Mouse (Mus musculus) embryonic facial prominence, embryonic 11.5 days (tissue): ENCODE results near the gene Ltbp3. TPM values are rescaled to one million over a fixed set of nuclear protein-coding genes. Genes with fewer than 3 reads are reported as not detected.
A peak's percentile ranks its signal among the peaks of the same experiment; 100 is the strongest.

Experiments
- ATAC-seq: fragments of 200-750 bp; cut with Nextera tagmentation; replicated peaks from 2 replicates; pipeline ENCODE4 v1.8.0; 2017; ENCODE audit warnings: low read depth; ENCODE audit not compliant: insufficient number of reproducible peaks, low FRiP score, low TSS enrichment
- DNase-seq: peaks from one replicate; pipeline ENCODE4 v3.0.0-alpha.2; 2015; ENCODE audit warnings: low spot score
- H3K27ac ChIP-seq: fragments of 300-500 bp; sonication (generic); replicated peaks from 2 replicates; pipeline ENCODE4 v1.5.1; 2014; ENCODE audit warnings: mild to moderate bottlenecking, low read depth, low read length, control low read depth
- H3K27me3 ChIP-seq: fragments of 300-500 bp; sonication (generic); 2 replicates; pipeline ENCODE4 v1.6.1; 2014; ENCODE audit warnings: mild to moderate bottlenecking, low read length, moderate library complexity, mixed read lengths; ENCODE audit not compliant: control insufficient read depth, insufficient read depth
- H3K36me3 ChIP-seq: fragments of 300-500 bp; sonication (generic); replicated peaks from 2 replicates; pipeline ENCODE4 v1.6.1; 2014; ENCODE audit warnings: low read depth, mild to moderate bottlenecking, low read length, moderate library complexity, mixed read lengths; ENCODE audit not compliant: control insufficient read depth, insufficient read depth
- H3K4me1 ChIP-seq: fragments of 300-500 bp; sonication (generic); 2 replicates; pipeline ENCODE4 v1.6.1; 2014; ENCODE audit warnings: low read length, mixed read lengths; ENCODE audit not compliant: control insufficient read depth, insufficient read depth
- H3K4me2 ChIP-seq: fragments of 300-500 bp; sonication (generic); 2 replicates; pipeline ENCODE4 v1.6.1; 2014; ENCODE audit warnings: low read depth, mild to moderate bottlenecking, control low read depth, low read length, moderate library complexity
- H3K4me3 ChIP-seq: fragments of 300-500 bp; sonication (generic); 2 replicates; pipeline ENCODE4 v1.5.1; 2014; ENCODE audit warnings: low read depth, low read length, control low read depth
- H3K9ac ChIP-seq: fragments of 300-500 bp; sonication (generic); replicated peaks from 2 replicates; pipeline ENCODE4 v1.6.1; 2014; ENCODE audit warnings: mild to moderate bottlenecking, control low read depth, low read length
- H3K9me3 ChIP-seq: fragments of 300-500 bp; sonication (generic); replicated peaks from 2 replicates; pipeline ENCODE4 v1.6.1; 2016; ENCODE audit warnings: mild to moderate bottlenecking, low read length, inconsistent platforms, mixed read lengths; ENCODE audit not compliant: control insufficient read depth
- WGBS: fragments of 180-500 bp; shearing (Covaris S2); extraction: QIAGEN DNeasy Blood & Tissue Kit; methylation state at CpG from one replicate; pipeline ENCODE4 v1.1.7; 2014; 5-methylcytosine and 5-hydroxymethylcytosine counted together
- polyA plus RNA-seq: library from polyadenylated mRNA; unstranded; fragments of >200 nt; fragmentation: Nextera tagmentation; extraction: Ambion mirVana; gene quantifications from 2 replicates; pipeline ENCODE4 v1.2.1, GENCODE M21; 2014

Ltbp3 gene
- polyA plus RNA-seq, 1 experiment from 2014 or later: 5.9 TPM

DNA sequence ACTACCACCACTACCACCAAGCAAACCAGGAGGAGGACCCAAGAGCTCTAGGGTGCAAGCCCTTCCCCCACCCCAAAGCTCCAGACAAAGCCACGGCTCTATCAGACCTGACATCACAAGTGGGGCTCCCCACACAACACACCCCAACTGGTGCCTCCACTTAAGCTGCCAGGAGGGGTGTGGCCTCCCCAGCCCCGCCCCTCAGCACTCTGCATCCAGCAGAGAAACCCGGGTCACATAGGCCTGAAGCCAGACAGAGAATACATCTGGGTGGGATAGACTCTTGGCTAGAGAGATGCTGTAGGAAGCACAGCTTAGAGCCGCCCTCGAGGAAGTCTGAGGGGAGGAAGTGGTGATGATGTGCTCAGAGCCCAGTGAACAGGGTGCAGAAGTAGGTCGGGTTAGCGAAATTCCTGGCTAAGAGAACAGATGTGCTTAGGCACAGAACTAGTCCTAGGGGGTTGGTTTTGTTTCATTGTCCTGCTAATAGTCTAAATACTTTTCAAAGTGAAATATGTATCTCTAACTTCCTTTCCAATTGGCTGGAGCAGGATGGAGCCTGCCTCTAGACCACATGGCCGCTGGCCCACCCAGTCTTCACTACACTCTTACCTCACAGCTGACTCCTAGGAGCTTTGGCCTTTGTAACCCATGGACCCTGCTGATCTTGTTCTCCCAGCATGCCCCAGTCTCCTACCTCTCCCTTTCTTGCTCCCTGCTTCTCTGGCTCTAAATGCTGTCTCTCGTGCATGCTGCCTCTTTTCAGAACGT, 35.7 kb upstream of the Ltbp3 start:
- Histone ChIP-seq H3K27me3 (no peaks in the 10 kb centered on the region), H3K4me3 (no peak overlapping the region), H3K9ac (no peak overlapping the region), H3K4me1 (no peaks in the 10 kb centered on the region; the same call in 1 of the 2 replicates), H3K9me3 (no peaks in the 10 kb centered on the region), H3K4me2 (no peak overlapping the region), H3K36me3 (peaks cover 22% of the 10 kb centered on the region), H3K27ac (no peak overlapping the region)
- no peak for DNase-seq
- peak; percentile 49; the same call in 1 of the 2 replicates for ATAC-seq
- WGBS: 42% methylated on average over 10 of the region's 10 CpGs

DNA sequence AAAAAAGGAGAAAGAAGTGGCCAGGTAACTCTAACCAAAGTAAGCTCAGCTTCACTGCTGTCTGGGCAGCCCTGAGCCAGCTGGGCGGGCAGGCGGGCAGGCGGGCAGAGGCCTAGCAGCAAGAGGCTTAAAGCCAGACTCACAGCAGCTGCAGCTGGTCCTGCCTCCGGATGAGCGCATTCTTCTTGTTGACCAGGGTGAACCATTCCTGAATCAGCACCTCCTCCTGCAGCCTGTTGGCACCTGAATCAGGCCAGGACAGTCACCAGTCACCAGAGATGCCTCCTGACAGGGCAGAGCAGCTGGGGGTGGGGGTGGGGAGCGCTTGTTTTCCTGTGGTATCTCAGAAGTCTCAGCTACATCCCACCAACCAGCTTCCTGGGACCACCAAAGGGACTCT, 30.6 kb upstream of the Ltbp3 start:
- H3K36me3 ChIP-seq: no peaks in the 10 kb centered on the region; the same call in none of the 2 replicates
- no peaks in the 10 kb centered on the region for H3K9me3 ChIP-seq
- H3K9ac ChIP-seq: no peak overlapping the region
- no peaks in the 10 kb centered on the region; the same call in 1 of the 2 replicates for H3K4me1 ChIP-seq
- no peak overlapping the region for H3K27ac ChIP-seq
- 95% methylated on average over 6 of the region's 6 CpGs for WGBS
- no peak for ATAC-seq
- H3K4me2 ChIP-seq: no peak overlapping the region
- DNase-seq: no peak
- H3K27me3 ChIP-seq: no peaks in the 10 kb centered on the region
- no peak overlapping the region for H3K4me3 ChIP-seq

DNA sequence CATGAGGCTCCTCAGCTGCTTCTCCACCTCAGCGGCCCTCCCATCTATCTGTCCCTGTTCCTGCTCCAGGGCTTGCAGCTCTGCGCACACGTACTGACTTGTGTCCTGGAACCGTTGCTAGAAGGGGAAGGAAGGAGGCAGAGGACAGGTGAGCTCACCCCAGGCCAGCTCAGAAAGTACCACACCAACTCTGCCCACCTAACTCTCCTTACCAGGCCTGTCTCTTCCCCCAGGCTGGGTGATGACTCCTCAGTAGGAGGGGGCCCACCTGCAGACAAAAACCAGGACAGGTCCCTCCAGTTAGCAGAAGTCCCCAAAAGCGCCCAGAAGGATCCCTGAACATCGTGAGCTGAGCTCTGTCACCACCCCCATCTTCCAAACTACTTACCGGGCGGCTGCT, 30.1 kb upstream of the Ltbp3 start:
- no peaks in the 10 kb centered on the region; the same call in none of the 2 replicates for H3K36me3 ChIP-seq
- H3K9ac ChIP-seq: no peak overlapping the region
- 78% methylated on average over 8 of the region's 8 CpGs for WGBS

DNA sequence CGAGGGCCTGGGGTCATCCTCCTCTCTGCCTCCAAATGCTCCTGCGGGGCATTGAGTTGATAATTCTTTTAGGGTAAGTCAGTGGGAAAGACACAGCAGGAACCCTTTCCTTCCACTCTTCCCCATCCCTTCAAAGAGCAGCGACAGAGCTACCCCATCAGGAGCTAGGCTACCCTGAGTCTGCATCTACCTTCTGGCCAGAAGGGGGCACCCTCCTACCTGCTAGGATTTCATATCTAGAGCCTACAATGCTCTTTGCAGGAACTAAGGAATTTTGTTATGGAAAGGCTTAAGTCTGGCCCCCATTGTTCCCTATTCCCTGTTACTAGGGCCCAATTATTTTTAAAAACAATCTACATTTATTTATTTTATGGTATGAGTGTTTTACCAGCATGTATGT, 29.5 kb upstream of the Ltbp3 start:
- WGBS: 11% methylated on average over 3 of the region's 3 CpGs
- Histone ChIP-seq H3K4me3 (no peak overlapping the region), H3K9ac (no peak overlapping the region), H3K4me2 (no peak overlapping the region), H3K27me3 (no peaks in the 10 kb centered on the region), H3K36me3 (no peaks in the 10 kb centered on the region; the same call in none of the 2 replicates), H3K27ac (no peak overlapping the region), H3K4me1 (no peaks in the 10 kb centered on the region), H3K9me3 (no peaks in the 10 kb centered on the region)
- ATAC-seq: no peak
- DNase-seq: peak; percentile 80

More for the DNA sequence above, 30.1 kb upstream of the Ltbp3 start:
- Histone ChIP-seq H3K27ac (no peak overlapping the region), H3K4me3 (no peak overlapping the region), H3K4me1 (no peaks in the 10 kb centered on the region), H3K9me3 (no peaks in the 10 kb centered on the region), H3K4me2 (no peak overlapping the region), H3K27me3 (no peaks in the 10 kb centered on the region)
- ATAC-seq (no peak), DNase-seq (no peak)

DNA sequence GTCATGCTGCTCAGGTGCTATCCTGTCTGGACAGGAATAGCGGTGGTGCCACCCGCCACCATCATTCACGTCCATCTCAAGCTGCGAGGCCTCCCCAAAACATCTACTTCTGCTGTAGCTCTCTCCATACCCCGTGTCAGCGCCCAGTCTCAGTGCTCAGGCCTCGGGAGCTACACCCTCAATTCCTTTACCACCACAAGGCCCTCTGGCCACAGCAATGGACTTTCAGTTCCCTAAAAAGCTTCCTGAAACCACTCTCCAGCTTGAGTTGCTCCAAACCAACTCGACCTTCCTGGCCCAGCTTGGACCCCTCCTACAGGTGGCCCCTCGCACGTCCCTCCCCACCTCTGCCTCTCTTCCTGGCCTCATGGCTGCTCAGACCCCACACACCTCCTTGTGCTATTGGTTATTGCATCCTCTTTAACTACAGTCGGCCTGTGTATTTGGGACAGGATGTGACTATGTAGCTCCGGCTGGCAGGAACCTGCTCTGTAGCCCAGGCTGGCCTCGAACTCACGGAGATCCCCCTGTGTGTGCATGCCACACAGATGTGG, 28.7 kb upstream of the Ltbp3 start:
- H3K27ac ChIP-seq: no peak overlapping the region
- H3K4me2 ChIP-seq: no peak overlapping the region
- no peaks in the 10 kb centered on the region; the same call in none of the 2 replicates for H3K36me3 ChIP-seq
- ATAC-seq (no peak), DNase-seq (no peak)
- no peaks in the 10 kb centered on the region for H3K27me3 ChIP-seq
- H3K9ac ChIP-seq: no peak overlapping the region
- no peaks in the 10 kb centered on the region for H3K9me3 ChIP-seq
- 90% methylated on average over 14 of the region's 14 CpGs for WGBS
- H3K4me1 ChIP-seq: no peaks in the 10 kb centered on the region
- no peak overlapping the region for H3K4me3 ChIP-seq

DNA sequence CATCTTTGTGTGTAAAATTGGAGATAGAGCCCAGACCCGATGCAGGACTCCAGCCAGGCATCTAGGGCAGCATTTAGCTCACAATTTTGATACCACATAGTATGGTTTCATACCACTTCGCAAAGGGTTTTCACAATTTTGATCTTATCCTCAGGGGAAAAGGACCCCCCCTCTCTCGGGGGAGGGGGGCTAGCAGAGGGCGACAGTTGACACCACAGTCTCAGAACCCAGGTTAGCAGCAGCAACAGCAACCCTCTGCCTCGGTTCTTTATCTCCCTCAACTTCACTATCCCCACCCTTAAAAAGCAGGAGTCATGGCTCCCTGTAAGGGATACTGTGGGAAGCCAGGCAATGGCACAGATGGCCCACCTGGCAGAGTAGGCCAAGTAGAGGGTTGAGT, 27.4 kb upstream of the Ltbp3 start:
- Histone ChIP-seq H3K36me3 (no peaks in the 10 kb centered on the region; the same call in none of the 2 replicates), H3K9me3 (no peaks in the 10 kb centered on the region), H3K27ac (no peak overlapping the region), H3K4me1 (no peaks in the 10 kb centered on the region), H3K4me3 (no peak overlapping the region), H3K27me3 (no peaks in the 10 kb centered on the region), H3K9ac (no peak overlapping the region), H3K4me2 (no peak overlapping the region)
- 75% methylated on average over 5 of the region's 5 CpGs for WGBS
- DNase-seq (no peak), ATAC-seq (no peak)

DNA sequence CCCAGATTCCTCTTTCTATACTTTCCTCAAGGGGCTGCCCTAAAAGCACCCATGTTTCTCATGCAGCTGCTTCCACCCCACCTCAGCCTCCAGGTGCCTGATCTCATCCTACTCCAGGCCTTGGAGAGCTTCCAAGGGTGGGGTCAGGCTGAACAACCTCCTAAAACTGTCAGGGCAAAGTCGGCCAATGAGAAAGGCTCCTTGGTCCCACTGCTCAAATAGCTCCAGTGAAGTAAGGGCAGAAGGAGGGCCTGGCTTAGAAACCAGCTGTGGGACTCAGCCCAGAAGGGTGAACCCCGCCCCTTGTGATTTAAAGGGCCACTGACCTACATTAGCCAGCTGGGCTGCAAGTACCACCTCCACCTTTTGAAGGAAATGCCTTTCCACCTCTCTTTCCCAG, 27.0 kb upstream of the Ltbp3 start:
- 19% methylated on average over 2 of the region's 2 CpGs for WGBS
- no peaks in the 10 kb centered on the region for H3K4me1 ChIP-seq
- no peak overlapping the region for H3K4me3 ChIP-seq
- H3K27ac ChIP-seq: no peak overlapping the region
- no peaks in the 10 kb centered on the region; the same call in none of the 2 replicates for H3K36me3 ChIP-seq
- DNase-seq: peak; percentile 53
- H3K4me2 ChIP-seq: no peak overlapping the region
- no peaks in the 10 kb centered on the region for H3K9me3 ChIP-seq
- no peak overlapping the region for H3K9ac ChIP-seq
- H3K27me3 ChIP-seq: no peaks in the 10 kb centered on the region
- ATAC-seq: no peak
